Mouse (Mus musculus) liver, embryonic 14.5 days (tissue): ENCODE data around the gene Ubiad1. TPM values are rescaled to one million over a fixed set of nuclear protein-coding genes. Genes with fewer than 3 reads are reported as not detected.
A peak's percentile ranks its signal among the peaks of the same experiment; 100 is the strongest.

ENCODE experiments used
- ATAC-seq: fragments of 200-750 bp; cut with Nextera tagmentation; 2 replicates; pipeline ENCODE4 v1.8.0; 2017; ENCODE audit warnings: moderate number of reproducible peaks, mild to moderate bottlenecking, moderate library complexity; ENCODE audit not compliant: insufficient read depth
- DNase-seq, 3 experiments: peaks; one replicate each; pipeline ENCODE4 v3.0.0-alpha.2; 2012 to 2013; ENCODE audit warnings: low read depth in 3 of 3, low spot score in 3 of 3
- H3K27ac ChIP-seq: fragments of 300-500 bp; sonication (generic); 2 replicates; pipeline ENCODE4 v1.5.1; 2014; ENCODE audit warnings: moderate library complexity, mild to moderate bottlenecking, control low read depth, inconsistent platforms
- H3K27me3 ChIP-seq: fragments of 300-500 bp; sonication (generic); 2 replicates; pipeline ENCODE4 v1.6.1; 2014; ENCODE audit warnings: mild to moderate bottlenecking, low read length, moderate library complexity; ENCODE audit not compliant: control insufficient read depth, insufficient read depth
- H3K36me3 ChIP-seq: fragments of 300-500 bp; sonication (generic); replicated peaks from 2 replicates; pipeline ENCODE4 v1.6.1; 2014; ENCODE audit warnings: low read depth; ENCODE audit not compliant: control insufficient read depth, insufficient read depth
- H3K4me1 ChIP-seq, 2 experiments: fragments of 200-500 bp in 1 of 2; fragments of 300-500 bp in 1 of 2; sonication (generic) in 1 of 2; replicated peaks; 2 replicates each; pipeline ENCODE4 v1.6.1; 2012 to 2014; ENCODE audit warnings: antibody characterized with exemption in 1 of 2, inconsistent platforms in 1 of 2, low read length in 1 of 2; ENCODE audit not compliant: control insufficient read depth in 2 of 2, insufficient read depth in 2 of 2
- H3K4me2 ChIP-seq: fragments of 300-500 bp; sonication (generic); 2 replicates; pipeline ENCODE4 v1.6.1; 2014; ENCODE audit warnings: low read depth, mild to moderate bottlenecking, control low read depth, moderate library complexity
- H3K4me3 ChIP-seq, 2 experiments: fragments of 200-500 bp in 1 of 2; fragments of 300-500 bp in 1 of 2; sonication (generic) in 1 of 2; 2 replicates each; pipeline ENCODE4 v1.5.1; 2012 to 2014; ENCODE audit warnings: low read depth in 2 of 2, low read length in 2 of 2, mild to moderate bottlenecking in 2 of 2, control low read depth in 1 of 2, inconsistent platforms in 1 of 2, moderate library complexity in 1 of 2; ENCODE audit not compliant: insufficient read depth in 1 of 2
- H3K9ac ChIP-seq: fragments of 300-500 bp; sonication (generic); replicated peaks from 2 replicates; pipeline ENCODE4 v1.6.1; 2014; ENCODE audit warnings: mild to moderate bottlenecking, control low read depth, moderate library complexity
- H3K9me3 ChIP-seq: fragments of 300-500 bp; sonication (generic); 2 replicates; pipeline ENCODE4 v1.6.1; 2016; ENCODE audit warnings: low read length, mixed read lengths; ENCODE audit not compliant: control insufficient read depth
- CTCF ChIP-seq: IDR thresholded peaks from 2 replicates; pipeline ENCODE4 v1.5.1; 2016; ENCODE audit warnings: antibody characterized with exemption, low read depth, control low read depth
- EP300 ChIP-seq: IDR thresholded peaks from 2 replicates; pipeline ENCODE4 v1.6.1; 2016; ENCODE audit warnings: antibody characterized with exemption, low read depth
- WGBS: fragments of 180-500 bp; shearing (Covaris S2); extraction: QIAGEN DNeasy Blood & Tissue Kit; methylation state at CpG from one replicate; pipeline ENCODE4 v1.1.7; 2014; ENCODE audit not compliant: insufficient replicate concordance; 5-methylcytosine and 5-hydroxymethylcytosine counted together
- polyA plus RNA-seq, 2 experiments: library from polyadenylated mRNA; depleted of rRNA in 1 of 2; stranded (reverse) in 1 of 2; unstranded in 1 of 2; fragments of >200 nt; fragmentation: Nextera tagmentation in 1 of 2; extraction: Ambion mirVana in 1 of 2; gene quantifications; 2 replicates each; pipeline versions ENCODE4 v1.2.1 to v1.2.3; 2012 to 2014

Ubiad1 gene
- polyA plus RNA-seq, 2 experiments, result 6.0 to 7.3 TPM

- Histone ChIP-seq H3K27ac (no peak overlapping the region), H3K4me1 (no peaks in the 10 kb centered on the region), H3K4me3 (no peak overlapping the region), H3K36me3 (peaks cover 42% of the 10 kb centered on the region), H3K4me2 (no peak overlapping the region), H3K9ac (no peak overlapping the region), H3K27me3 (no peaks in the 10 kb centered on the region), H3K9me3 (no peaks in the 10 kb centered on the region)
- ATAC-seq, result 0 out of 2 replicates have a peak, but pooled peaks have one; percentile 9
- no peak for DNase-seq
- 78% methylated on average over 14 of the region's 14 CpGs for WGBS
- TF ChIP-seq EP300, result no peak
- peak; percentile 58 for TF ChIP-seq CTCF
These were observed 18.8 kb upstream of the Ubiad1 start for GRCm38 (mm10) chr4:148463208-148463960.

GRCm38 (mm10) chr4:148462717-148463116, 18.1 kb upstream of the Ubiad1 start:
- H3K4me1 ChIP-seq, result no peaks in the 10 kb centered on the region
- no peak overlapping the region for H3K4me3 ChIP-seq
- peaks cover 42% of the 10 kb centered on the region for H3K36me3 ChIP-seq
- H3K27ac ChIP-seq, result no peak overlapping the region
- ATAC-seq (no peak), DNase-seq (no peak)
- 89% methylated on average over 13 of the region's 13 CpGs for WGBS
- no peak overlapping the region for H3K9ac ChIP-seq
- no peaks in the 10 kb centered on the region for H3K27me3 ChIP-seq
- no peaks in the 10 kb centered on the region for H3K9me3 ChIP-seq
- no peak overlapping the region for H3K4me2 ChIP-seq
- TF ChIP-seq EP300 (no peak), CTCF (no peak)

GRCm38 (mm10) chr4:148461772-148462171, 17.2 kb upstream of the Ubiad1 start:
- H3K27ac ChIP-seq, result no peak overlapping the region
- H3K4me2 ChIP-seq, result no peak overlapping the region
- DNase-seq (no peak), ATAC-seq (no peak)
- H3K36me3 ChIP-seq, result peaks cover 39% of the 10 kb centered on the region
- TF ChIP-seq CTCF, result peak; percentile 19; the same call in 1 of the 2 replicates
- no peak for TF ChIP-seq EP300
- H3K4me1 ChIP-seq, result no peaks in the 10 kb centered on the region
- no peaks in the 10 kb centered on the region for H3K9me3 ChIP-seq
- WGBS, result 76% methylated on average over 4 of the region's 4 CpGs
- H3K4me3 ChIP-seq, result no peak overlapping the region
- H3K9ac ChIP-seq, result no peak overlapping the region
- H3K27me3 ChIP-seq, result no peaks in the 10 kb centered on the region

GRCm38 (mm10) chr4:148460656-148461284, 16.2 kb upstream of the Ubiad1 start:
- TF ChIP-seq EP300 (no peak), CTCF (no peak)
- Histone ChIP-seq H3K4me2 (no peak overlapping the region), H3K9ac (no peak overlapping the region), H3K36me3 (peaks cover 38% of the 10 kb centered on the region), H3K9me3 (no peaks in the 10 kb centered on the region), H3K27ac (no peak overlapping the region), H3K4me3 (no peak overlapping the region), H3K27me3 (no peaks in the 10 kb centered on the region), H3K4me1 (no peaks in the 10 kb centered on the region)
- DNase-seq (no peak), ATAC-seq (no peak)
- 80% methylated on average over 12 of the region's 12 CpGs for WGBS

GRCm38 (mm10) chr4:148455477-148456025, 11.0 kb upstream of the Ubiad1 start:
- DNase-seq, result no peak
- H3K4me3 ChIP-seq, result no peak overlapping the region
- no peak overlapping the region for H3K4me2 ChIP-seq
- H3K9ac ChIP-seq, result no peak overlapping the region
- 79% methylated on average over 5 of the region's 5 CpGs for WGBS
- H3K27ac ChIP-seq, result no peak overlapping the region
- H3K36me3 ChIP-seq, result peaks cover 40% of the 10 kb centered on the region
- ATAC-seq, result no peak
- H3K9me3 ChIP-seq, result no peaks in the 10 kb centered on the region
- no peaks in the 10 kb centered on the region for H3K4me1 ChIP-seq
- TF ChIP-seq EP300, result no peak
- TF ChIP-seq CTCF, result no peak
- H3K27me3 ChIP-seq, result no peaks in the 10 kb centered on the region
